Mouse (Mus musculus): ENCODE results near the gene Ssr2.

Gene Ssr2

GRCm38 (mm10) chr3:88541622-88542401 lies 33.9 kb upstream of the Ssr2 start:
- DNase-seq (ENCODE audit: low spot score in 2 of 2): no peak

GRCm38 (mm10) chr3:88542486-88542885 lies 33.2 kb upstream of the Ssr2 start:
- DNase-seq (ENCODE audit: low spot score in 2 of 2): no peak

DNA sequence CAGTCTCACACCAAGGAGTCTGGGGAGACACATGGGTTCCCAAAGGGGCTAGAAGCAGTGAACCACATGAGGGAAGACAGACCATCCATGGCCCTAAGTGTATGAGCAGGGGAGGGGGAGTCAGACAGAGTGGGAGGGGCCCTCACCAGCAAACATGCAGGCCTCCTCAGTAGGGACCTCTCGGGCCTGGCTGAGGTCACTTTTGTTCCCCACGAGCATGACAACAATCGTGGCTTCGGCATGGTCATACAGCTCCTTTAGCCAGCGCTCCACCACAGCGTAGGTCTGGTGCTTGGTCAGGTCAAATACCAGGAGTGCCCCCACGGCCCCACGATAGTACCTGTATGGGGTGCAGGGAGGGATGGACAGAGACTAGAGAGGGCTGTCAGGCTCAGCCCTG lies 32.5 kb upstream of the Ssr2 start:
- DNase-seq (ENCODE audit: low spot score in 2 of 2): no peak

DNA sequence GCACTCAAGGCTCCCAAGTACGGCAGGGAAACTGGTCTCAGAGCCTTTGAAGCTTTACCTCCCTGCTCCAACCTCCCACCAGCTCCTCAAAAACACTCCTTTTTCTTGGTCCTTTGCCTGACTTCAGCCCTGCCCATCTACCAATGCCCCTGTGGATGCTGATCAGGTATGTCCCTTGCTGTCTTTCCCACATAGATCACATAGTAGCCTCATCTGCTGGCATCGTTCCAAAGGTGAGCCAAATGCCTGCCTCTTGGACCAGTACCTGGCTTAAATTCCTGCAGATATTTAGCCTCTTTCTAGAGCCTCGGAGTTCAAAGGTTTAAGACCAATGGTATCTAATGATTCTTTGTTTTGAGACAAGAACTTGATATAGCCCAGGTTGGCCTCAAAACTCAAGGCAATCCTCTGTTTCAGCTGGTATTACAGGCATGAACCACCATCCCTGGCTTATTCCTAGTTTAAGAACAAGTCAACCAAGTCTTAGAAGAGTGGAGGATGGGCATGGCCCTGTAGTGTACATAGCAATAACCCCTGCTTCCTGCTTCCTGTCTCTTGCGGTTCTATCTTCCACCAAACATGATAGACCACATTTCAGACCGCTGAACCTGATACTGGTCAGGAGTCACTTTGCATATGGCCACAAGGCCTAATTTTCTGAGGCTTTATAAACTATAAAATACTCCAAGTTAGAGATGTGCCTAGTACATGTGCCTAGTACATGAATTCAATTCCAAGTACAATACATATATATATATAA lies 31.8 kb upstream of the Ssr2 start:
- no peak for DNase-seq (ENCODE audit: low spot score in 2 of 2)

DNA sequence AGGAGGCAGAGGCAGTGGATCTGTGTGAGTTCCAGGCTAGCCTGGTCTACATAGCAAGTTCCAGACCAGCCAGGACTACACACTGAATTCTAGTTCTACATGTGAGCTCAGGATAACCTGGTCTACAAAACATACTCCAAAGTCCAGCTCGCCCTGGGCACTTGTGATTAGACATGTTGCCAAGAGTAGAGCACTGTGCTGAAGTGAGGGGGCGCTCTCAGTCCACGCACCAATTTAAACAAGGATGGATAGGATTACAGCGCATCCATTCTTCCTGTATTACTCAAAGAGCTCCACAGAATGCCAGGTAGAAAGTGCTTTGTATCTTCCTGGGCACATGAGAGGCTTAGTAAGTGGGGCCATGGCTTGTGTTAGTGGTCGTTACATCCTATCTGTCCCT lies 31.2 kb upstream of the Ssr2 start:
- DNase-seq (ENCODE audit: low spot score in 2 of 2): no peak

DNA sequence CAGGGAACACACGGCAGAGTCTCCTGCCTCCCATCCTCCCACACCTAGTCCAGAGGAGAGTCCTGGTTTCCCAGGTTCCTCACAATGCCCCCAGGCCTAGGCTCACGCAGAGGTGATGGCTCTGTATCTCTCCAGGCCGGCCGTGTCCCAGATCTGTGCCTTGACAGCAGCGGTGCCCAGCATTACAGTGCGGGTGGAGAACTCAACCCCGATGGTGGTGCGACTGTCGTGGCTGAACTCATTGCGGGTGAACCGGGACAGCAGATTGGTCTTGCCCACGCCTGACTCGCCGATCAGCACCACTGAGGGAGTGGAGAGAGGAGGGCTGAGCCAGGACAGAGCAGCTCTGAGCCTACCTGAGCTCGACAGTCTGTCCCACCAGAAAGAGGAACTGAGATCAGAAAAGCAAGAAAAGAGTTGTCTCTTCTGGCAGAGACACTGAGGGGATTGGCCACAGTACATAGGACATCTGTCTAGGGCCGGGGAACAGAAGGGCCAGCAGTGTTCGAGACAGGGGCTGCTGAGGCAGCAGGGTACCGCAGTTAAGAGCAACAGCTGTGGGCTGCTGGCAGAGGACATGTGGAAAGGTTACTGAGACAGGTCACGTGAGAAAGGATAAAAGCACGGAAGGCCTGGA lies 30.6 kb upstream of the Ssr2 start:
- DNase-seq (ENCODE audit: low spot score in 2 of 2): no peak

DNA sequence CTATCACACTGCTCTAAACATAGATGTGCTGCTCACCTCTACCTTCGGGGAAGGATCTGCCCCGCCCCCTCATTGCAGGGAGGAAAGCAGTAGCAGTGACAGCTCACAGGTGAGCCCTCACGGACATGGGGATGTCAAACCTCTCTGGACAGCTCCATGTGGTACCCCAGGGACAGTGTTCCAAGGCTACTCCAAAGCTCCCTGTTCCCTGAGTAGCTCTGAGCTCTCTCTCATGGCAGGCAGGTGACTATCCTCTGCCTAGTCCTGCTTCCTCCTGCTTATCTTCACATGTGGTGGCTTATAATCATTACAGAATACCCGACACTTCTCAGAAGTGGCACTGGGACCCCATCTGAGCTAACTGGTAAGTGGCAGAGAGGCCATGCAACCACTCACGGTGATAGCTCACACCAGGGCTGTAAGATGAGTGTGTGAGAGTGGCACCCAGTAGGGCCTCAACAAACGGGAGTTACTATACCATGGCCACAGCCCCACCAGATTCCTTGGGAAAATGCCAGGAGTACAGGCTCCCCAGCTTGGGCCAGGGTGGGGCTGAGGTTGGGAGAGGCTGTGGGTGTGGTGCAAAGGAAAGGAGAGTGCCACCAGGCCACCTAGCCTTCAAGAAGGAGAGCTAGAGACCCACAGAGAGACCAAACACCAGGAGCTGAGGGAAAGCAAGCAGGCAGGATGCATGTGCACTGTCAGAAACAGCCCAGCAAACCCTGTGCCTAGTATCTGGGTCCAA lies 28.8 kb upstream of the Ssr2 start:
- DNase-seq (ENCODE audit: low spot score in 2 of 2): no peak

DNA sequence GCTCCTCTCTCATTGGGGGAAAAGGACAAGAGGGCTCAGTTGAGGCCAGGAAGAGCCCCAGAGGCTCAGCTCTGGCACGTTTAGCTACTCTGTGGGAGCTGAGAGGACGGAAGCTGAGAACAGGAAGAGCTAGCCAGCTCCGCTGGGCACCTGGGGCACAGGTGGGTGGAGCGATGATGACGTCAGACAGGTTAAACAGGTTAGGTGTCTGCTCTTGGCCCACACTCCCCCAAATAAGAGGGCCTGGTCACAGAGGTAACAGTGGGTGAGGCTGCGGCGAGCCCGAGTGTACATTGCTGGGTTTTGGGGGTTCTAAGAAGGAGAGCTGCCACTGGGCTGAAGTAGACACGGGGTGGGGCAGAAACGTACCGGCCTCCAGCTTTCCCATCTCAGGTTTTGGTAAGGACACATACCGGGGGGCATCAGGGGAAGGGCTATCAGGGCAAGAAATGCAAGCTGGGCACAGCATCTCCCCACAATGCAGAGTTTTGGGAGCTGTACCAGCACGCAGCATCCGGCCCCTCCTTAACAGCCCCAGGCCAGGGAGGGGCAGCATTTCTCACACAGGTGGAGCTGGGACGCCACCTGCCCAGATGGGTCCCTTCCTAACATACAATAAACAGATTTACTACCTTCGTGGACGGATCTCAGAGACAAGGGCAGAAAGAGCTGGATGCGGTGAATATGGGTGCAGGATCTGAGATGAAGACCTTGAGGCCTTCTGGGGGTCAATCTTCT lies 27.3 kb upstream of the Ssr2 start, which contains the start of gene Rab25:
TSS of gene Rab25 (minus strand) at position 121 of the 738 bp plus-strand sequence.
- no peak for DNase-seq (ENCODE audit: low spot score in 2 of 2)

- no peak for DNase-seq (ENCODE audit: low spot score in 2 of 2)
These were observed 24.1 kb upstream of the Ssr2 start for GRCm38 (mm10) chr3:88551586-88551985.

DNA sequence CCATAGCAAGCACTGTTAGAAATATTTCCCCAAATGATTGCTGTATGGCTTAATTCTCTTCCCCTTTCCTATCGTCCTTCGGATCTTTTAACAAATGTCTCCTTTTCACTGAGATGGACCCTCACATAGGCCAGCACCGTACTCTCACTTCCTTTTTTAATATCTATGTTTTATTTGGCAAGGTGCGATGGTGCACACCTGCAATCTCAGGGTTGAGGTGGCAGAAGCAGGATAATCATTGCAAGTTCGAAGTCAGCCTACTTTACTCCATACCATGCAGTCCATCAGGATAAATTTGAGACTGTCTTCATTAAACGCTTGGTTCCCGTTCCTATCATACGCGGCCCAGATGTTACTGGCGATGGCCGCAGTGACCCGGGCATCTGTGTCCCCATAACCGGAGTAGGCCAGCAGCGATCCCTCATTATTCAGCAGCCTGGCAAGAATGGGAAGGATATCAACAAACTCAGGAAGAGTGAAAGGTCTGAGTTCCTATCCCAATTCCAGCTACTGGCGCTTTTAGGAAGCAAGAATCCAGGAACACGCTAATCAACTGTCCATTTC lies 23.5 kb upstream of the Ssr2 start:
- no peak for DNase-seq (ENCODE audit: low spot score in 2 of 2)

DNA sequence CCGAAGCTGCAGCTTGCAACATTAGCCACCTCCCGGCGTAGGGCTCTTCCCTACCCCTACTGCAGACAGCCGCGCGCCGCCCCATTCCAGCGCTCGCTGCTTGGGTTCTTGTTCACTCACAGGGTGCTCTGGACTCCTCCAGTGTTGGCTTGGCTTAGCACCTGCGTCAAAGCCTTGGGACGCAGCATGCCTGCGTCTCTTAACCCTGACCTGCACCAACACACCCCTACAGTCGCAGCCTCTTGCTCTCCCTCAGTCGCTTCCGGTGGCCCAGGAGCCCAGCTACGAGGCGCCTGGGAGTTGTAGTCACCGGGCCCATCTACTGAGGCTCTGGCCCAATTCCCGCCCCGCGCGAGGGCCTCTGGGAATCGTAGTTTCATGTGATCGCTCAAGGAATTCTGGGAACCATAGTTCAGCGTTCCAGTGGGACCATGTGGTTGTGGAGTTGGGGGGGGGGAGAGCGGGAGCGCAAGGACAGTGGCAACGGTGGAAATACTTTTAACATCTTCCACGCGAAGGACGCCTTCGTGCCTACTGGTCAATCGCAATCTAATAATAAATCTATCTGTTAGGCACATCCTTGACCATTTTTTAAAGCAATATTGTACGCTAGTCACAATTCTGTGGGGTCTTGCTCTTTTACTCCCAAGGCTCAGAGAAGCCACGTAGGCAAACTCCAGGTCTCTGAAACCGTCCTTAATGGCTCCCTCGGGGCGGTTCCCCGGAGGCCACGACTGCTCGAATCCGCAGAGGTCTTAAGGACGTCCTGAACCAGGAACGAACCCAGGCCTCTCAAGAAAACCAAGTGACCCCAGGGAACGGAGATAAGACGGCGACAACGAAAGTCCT lies 22.8 kb upstream of the Ssr2 start, which contains the start of gene Lamtor2:
TSS of gene Lamtor2 (minus strand) at position 399 of the 849 bp plus-strand sequence.
- DNase-seq (ENCODE audit: low spot score in 2 of 2): peak; percentile 97

DNA sequence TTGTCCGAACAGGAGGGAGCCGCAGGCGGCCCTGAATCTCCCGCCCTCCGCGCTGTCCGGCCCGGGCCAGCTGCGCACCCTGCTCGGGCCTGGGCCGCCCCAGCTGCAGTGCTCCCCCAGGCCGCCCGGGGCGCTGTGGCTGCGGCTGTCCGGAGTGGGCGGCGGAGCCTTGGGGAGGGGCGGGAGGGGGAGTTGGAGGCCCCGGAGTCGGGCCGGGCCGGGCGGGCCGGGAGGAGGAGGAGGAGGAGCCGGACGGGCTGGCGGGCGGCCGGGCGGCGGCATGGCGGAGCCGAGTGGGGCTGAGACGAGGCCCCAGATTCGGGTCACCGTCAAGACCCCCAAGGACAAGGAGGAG lies 22.2 kb upstream of the Ssr2 start, which contains the start of gene Ubqln4:
TSS of gene Ubqln4 (plus strand) at position 234 of the 355 bp plus-strand sequence.
- peak; percentile 77 to 89 for DNase-seq (ENCODE audit: low spot score in 2 of 2)

GRCm38 (mm10) chr3:88553880-88554586 lies 21.6 kb upstream of the Ssr2 start:
- no peak for DNase-seq (ENCODE audit: low spot score in 2 of 2)

DNA sequence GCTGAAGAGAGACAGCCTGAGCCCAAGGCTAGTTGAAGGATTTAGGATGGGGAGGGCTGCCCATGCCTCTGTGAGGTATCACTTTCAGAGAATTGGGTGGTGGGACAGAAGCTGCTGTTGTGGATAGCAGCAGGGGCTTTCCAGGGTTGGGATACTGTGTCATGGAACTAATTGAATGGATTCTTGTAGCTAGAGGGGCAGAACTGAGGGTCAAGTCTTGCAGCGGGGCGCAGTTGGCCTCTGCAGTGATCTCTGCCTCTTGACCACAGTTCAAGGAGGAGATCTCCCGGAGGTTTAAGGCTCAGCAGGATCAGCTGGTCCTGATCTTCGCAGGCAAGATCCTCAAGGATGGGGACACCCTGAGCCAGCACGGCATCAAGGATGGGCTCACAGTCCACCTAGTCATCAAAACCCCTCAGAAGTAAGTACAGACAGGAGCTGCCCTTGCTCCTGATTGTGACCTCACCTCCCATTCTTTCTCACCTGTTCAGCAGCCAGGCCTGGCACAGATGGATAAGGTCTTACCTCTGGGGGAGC lies 20.5 kb upstream of the Ssr2 start:
- no peak for DNase-seq (ENCODE audit: low spot score in 2 of 2)

DNA sequence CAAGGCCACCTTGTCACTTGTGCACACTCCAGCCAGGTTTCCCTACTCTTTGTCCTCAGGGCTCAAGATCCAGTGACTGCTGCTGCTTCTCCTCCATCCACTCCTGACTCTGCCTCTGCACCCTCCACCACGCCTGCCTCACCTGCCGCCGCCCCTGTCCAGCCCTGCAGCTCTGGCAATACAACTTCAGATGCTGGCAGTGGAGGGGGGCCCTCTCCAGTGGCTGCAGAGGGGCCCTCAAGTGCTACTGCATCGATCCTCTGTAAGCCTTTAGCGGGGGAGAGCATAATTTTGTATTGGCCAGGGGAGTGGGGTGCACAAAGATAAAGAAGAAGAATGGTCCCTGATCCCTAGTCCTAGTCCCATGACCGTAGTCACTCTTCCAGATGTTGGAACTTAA lies 19.9 kb upstream of the Ssr2 start:
- no peak for DNase-seq (ENCODE audit: low spot score in 2 of 2)

DNA sequence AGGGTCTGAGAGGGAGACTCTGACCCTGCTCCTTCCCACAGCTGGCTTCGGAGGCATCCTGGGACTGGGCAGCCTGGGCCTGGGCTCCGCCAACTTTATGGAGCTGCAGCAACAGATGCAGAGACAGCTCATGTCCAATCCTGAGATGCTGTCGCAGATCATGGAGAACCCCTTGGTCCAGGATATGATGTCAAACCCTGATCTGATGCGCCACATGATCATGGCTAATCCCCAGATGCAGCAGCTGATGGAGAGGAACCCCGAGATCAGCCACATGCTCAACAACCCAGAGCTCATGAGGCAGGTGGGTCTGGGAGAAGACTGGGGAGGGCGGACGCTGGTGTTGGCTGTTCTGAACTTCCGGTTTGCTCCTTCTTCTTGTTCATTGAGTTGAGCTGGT lies 19.1 kb upstream of the Ssr2 start:
- DNase-seq (ENCODE audit: low spot score in 2 of 2): no peak

DNA sequence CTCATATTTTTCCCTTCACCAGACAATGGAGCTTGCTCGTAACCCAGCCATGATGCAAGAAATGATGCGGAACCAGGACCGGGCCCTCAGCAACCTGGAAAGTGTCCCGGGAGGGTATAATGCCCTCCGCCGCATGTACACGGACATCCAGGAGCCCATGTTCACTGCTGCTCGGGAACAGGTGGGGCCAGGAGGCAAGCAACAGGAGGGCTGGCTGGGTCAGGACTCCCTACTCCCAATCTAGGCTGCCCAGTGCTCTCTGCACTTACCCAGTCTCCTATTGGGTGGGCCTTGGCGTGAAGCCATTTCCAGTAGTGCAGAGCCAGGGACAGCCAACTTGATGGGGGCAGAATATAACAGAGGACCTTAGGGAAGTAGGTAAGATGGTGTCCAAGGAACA lies 16.1 kb upstream of the Ssr2 start:
- DNase-seq (ENCODE audit: low spot score in 2 of 2): no peak

DNA sequence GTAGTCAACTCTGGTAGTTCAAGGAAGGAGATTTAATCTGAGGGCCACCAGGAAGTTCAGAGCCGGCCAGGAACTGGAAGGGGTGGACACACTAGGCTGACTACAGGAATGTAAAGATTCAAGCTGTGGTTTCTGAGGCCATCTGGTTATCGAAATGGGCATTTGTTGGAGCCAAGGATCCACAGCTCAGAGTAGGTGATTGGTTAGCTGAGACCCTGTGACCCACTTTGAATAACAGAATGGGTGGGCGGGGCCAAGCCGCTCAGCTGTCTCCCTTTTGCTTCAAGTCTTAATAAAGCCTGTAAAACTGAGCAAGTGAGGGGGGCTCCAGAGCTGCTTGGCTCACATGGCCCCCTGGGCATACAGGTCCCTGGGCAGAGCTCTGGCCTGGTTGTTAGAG lies 13.7 kb upstream of the Ssr2 start:
- no peak for DNase-seq (ENCODE audit: low spot score in 2 of 2)

- DNase-seq (ENCODE audit: low spot score in 2 of 2): no peak
These were observed 12.2 kb upstream of the Ssr2 start for GRCm38 (mm10) chr3:88563442-88563841.
